Mouse (Mus musculus): ENCODE measurements around the gene Msmp. TPM values are rescaled to one million over a fixed set of nuclear protein-coding genes. Genes with fewer than 3 reads are reported as not detected.

Msmp gene
- polyA plus RNA-seq, 1 experiment from 2014 or later: 0.63 TPM

DNA sequence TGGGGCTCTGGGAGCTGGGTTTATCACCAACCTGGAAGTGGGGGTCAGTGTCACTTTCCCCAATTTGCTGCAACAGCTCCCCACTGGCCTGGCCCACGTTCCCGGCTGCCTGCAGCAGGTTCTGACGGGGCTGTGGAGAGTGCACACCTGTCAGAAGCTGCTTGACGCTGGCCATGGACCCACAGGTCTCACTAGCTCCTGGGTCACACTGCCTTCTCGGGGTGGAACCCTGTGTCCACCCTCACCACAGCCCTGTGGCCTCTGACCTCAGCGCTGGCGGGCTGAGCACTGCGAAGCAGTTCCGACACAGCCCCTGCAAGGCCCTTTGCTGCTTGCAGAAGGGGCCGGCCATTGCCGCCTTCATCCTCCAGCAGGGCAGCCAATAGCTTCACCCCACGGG, 35.2 kb downstream of the Msmp start:
- Histone ChIP-seq H3K27me3 (ENCODE audit: control insufficient read depth, insufficient read depth, low read length) (no peaks in the 10 kb centered on the region), H3K9me3 (ENCODE audit: control insufficient read depth, low read length) (no peaks in the 10 kb centered on the region), H3K4me1 (ENCODE audit: control insufficient read depth, insufficient read depth, low read length) (no peaks in the 10 kb centered on the region), H3K4me3 (ENCODE audit: low read depth, low read length) (no peak overlapping the region), H3K9ac (ENCODE audit: low read length) (no peak overlapping the region), H3K36me3 (ENCODE audit: control insufficient read depth, insufficient read depth, low read length) (peaks cover 53% of the 10 kb centered on the region), H3K27ac (ENCODE audit: low read depth, low read length) (no peak overlapping the region), H3K4me2 (no peak overlapping the region)
- DNase-seq (ENCODE audit: low spot score, missing footprints) (no peak), ATAC-seq (ENCODE audit: low FRiP score) (no peak)
- WGBS: 93% methylated on average over 12 of the region's 12 CpGs

DNA sequence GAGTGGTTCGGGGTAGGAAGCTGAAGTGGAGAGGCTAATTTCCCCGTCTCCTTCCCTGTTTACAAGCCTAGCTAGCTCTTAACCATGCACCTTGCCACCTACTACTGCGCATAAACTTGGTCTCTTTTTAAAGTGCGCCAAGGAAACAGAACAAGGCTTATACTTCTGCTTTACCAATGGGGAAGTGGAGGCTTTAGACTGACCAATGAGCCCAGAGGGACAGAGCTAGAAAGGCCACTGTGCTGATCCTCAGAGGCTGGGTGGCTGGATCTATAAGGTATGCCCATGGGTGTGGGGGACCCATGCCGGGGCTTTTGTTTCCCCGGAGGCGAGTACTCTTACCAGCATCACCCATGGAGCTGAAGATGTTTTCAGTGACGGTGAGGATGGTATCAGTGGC, 37.1 kb downstream of the Msmp start:
- H3K4me3 ChIP-seq (ENCODE audit: low read depth, low read length): no peak overlapping the region
- H3K36me3 ChIP-seq (ENCODE audit: control insufficient read depth, insufficient read depth, low read length): peaks cover 45% of the 10 kb centered on the region
- no peak overlapping the region for H3K4me2 ChIP-seq
- 89% methylated on average over 8 of the region's 8 CpGs for WGBS
- no peaks in the 10 kb centered on the region for H3K9me3 ChIP-seq (ENCODE audit: control insufficient read depth, low read length)
- no peaks in the 10 kb centered on the region for H3K4me1 ChIP-seq (ENCODE audit: control insufficient read depth, insufficient read depth, low read length)
- no peaks in the 10 kb centered on the region for H3K27me3 ChIP-seq (ENCODE audit: control insufficient read depth, insufficient read depth, low read length)
- H3K27ac ChIP-seq (ENCODE audit: low read depth, low read length): no peak overlapping the region
- no peak overlapping the region for H3K9ac ChIP-seq (ENCODE audit: low read length)
- DNase-seq (ENCODE audit: low spot score, missing footprints): no peak
- no peak for ATAC-seq (ENCODE audit: low FRiP score)

- Histone ChIP-seq H3K27ac (ENCODE audit: low read depth, low read length) (no peak overlapping the region), H3K9ac (ENCODE audit: low read length) (no peak overlapping the region), H3K36me3 (ENCODE audit: control insufficient read depth, insufficient read depth, low read length) (peaks cover 43% of the 10 kb centered on the region), H3K4me2 (no peak overlapping the region), H3K9me3 (ENCODE audit: control insufficient read depth, low read length) (no peaks in the 10 kb centered on the region), H3K4me1 (ENCODE audit: control insufficient read depth, insufficient read depth, low read length) (no peaks in the 10 kb centered on the region), H3K27me3 (ENCODE audit: control insufficient read depth, insufficient read depth, low read length) (no peaks in the 10 kb centered on the region), H3K4me3 (ENCODE audit: low read depth, low read length) (no peak overlapping the region)
- ATAC-seq (ENCODE audit: low FRiP score): no peak
- no peak for DNase-seq (ENCODE audit: low spot score, missing footprints)
- 92% methylated on average over 12 of the region's 12 CpGs for WGBS
Observed at GRCm38 (mm10) chr4:43546375-43547047, 37.8 kb downstream of the Msmp start.

DNA sequence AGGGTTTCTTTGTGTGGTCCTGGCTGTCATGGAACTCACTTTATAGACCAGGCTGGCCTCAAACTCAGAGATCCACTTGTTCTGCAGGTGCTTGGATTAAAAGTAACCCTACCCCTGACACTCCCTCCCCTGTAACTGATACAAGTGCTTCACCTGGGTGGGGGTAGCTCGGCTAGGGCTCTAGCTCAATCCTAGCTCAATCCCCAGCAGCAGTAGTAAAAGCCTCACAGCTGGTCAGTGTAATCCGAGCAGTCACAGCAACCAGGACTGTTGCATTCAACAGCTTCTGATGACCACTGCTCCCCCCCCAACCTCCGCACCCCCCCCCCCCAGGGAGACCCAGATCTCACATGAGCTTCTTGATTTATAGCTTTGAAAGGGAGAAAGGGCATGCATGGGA, 42.2 kb downstream of the Msmp start:
- no peak overlapping the region for H3K4me3 ChIP-seq (ENCODE audit: low read depth, low read length)
- peaks cover 41% of the 10 kb centered on the region for H3K36me3 ChIP-seq (ENCODE audit: control insufficient read depth, insufficient read depth, low read length)
- no peaks in the 10 kb centered on the region for H3K9me3 ChIP-seq (ENCODE audit: control insufficient read depth, low read length)
- H3K4me1 ChIP-seq (ENCODE audit: control insufficient read depth, insufficient read depth, low read length): no peaks in the 10 kb centered on the region
- 73% methylated on average over 3 of the region's 3 CpGs for WGBS
- H3K27me3 ChIP-seq (ENCODE audit: control insufficient read depth, insufficient read depth, low read length): no peaks in the 10 kb centered on the region
- no peak overlapping the region for H3K4me2 ChIP-seq
- DNase-seq (ENCODE audit: low spot score, missing footprints): no peak
- no peak overlapping the region for H3K27ac ChIP-seq (ENCODE audit: low read depth, low read length)
- no peak overlapping the region for H3K9ac ChIP-seq (ENCODE audit: low read length)
- ATAC-seq (ENCODE audit: low FRiP score): no peak

GRCm38 (mm10) chr4:43536031-43536430, 48.3 kb downstream of the Msmp start:
- Histone ChIP-seq H3K4me1 (ENCODE audit: control insufficient read depth, insufficient read depth, low read length) (no peaks in the 10 kb centered on the region), H3K9ac (ENCODE audit: low read length) (no peak overlapping the region), H3K27ac (ENCODE audit: low read depth, low read length) (no peak overlapping the region), H3K36me3 (ENCODE audit: control insufficient read depth, insufficient read depth, low read length) (peaks cover 45% of the 10 kb centered on the region), H3K9me3 (ENCODE audit: control insufficient read depth, low read length) (no peaks in the 10 kb centered on the region), H3K4me2 (no peak overlapping the region), H3K4me3 (ENCODE audit: low read depth, low read length) (no peak overlapping the region), H3K27me3 (ENCODE audit: control insufficient read depth, insufficient read depth, low read length) (no peaks in the 10 kb centered on the region)
- no peak for DNase-seq (ENCODE audit: low spot score, missing footprints)
- ATAC-seq (ENCODE audit: low FRiP score): no peak
- WGBS: 97% methylated on average over 9 of the region's 9 CpGs

- H3K9me3 ChIP-seq (ENCODE audit: control insufficient read depth, low read length): no peaks in the 10 kb centered on the region
- H3K36me3 ChIP-seq (ENCODE audit: control insufficient read depth, insufficient read depth, low read length): peaks cover 45% of the 10 kb centered on the region
- ATAC-seq (ENCODE audit: low FRiP score) (no peak), DNase-seq (ENCODE audit: low spot score, missing footprints) (no peak)
- no peaks in the 10 kb centered on the region for H3K4me1 ChIP-seq (ENCODE audit: control insufficient read depth, insufficient read depth, low read length)
- H3K27ac ChIP-seq (ENCODE audit: low read depth, low read length): no peak overlapping the region
- H3K4me3 ChIP-seq (ENCODE audit: low read depth, low read length): no peak overlapping the region
- H3K27me3 ChIP-seq (ENCODE audit: control insufficient read depth, insufficient read depth, low read length): no peaks in the 10 kb centered on the region
- H3K4me2 ChIP-seq: no peak overlapping the region
- 97% methylated on average over 8 of the region's 8 CpGs for WGBS
- no peak overlapping the region for H3K9ac ChIP-seq (ENCODE audit: low read length)
Observed at GRCm38 (mm10) chr4:43535628-43536027, 48.7 kb downstream of the Msmp start.

GRCm38 (mm10) chr4:43533270-43533669, 51.0 kb downstream of the Msmp start:
- H3K27ac ChIP-seq (ENCODE audit: low read depth, low read length): no peak overlapping the region
- peaks cover 30% of the 10 kb centered on the region for H3K36me3 ChIP-seq (ENCODE audit: control insufficient read depth, insufficient read depth, low read length)
- H3K9ac ChIP-seq (ENCODE audit: low read length): no peak overlapping the region

More at GRCm38 (mm10) chr4:43533270-43533669, 51.0 kb downstream of the Msmp start:
- H3K27me3 ChIP-seq (ENCODE audit: control insufficient read depth, insufficient read depth, low read length): no peaks in the 10 kb centered on the region
- DNase-seq (ENCODE audit: low spot score, missing footprints) (no peak), ATAC-seq (ENCODE audit: low FRiP score) (no peak)
- H3K4me2 ChIP-seq: no peak overlapping the region
- no peaks in the 10 kb centered on the region for H3K9me3 ChIP-seq (ENCODE audit: control insufficient read depth, low read length)
- WGBS: 95% methylated on average over 9 of the region's 9 CpGs
- H3K4me1 ChIP-seq (ENCODE audit: control insufficient read depth, insufficient read depth, low read length): no peaks in the 10 kb centered on the region
- no peak overlapping the region for H3K4me3 ChIP-seq (ENCODE audit: low read depth, low read length)

Small RNA genes lying within 50 kb of the gene (microRNA-seq; reads per million reads assigned to microRNA genes)
- gene Gm25262: not detected

Other genes with a start within 250 kb of the Msmp start
- 13.7 TPM in 2 replicates for gene Rusc2, start 202.5 kb downstream of the Msmp start, polyA plus RNA-seq (2014; fragmentation: Nextera tagmentation; extraction: Ambion mirVana)
- gene Fam166b, start 155.4 kb downstream of the Msmp start, polyA plus RNA-seq (2014; fragmentation: Nextera tagmentation; extraction: Ambion mirVana): 0.54 and 0.59 TPM in 2 replicates
- gene Tesk1, start 142.6 kb downstream of the Msmp start, polyA plus RNA-seq (2014; fragmentation: Nextera tagmentation; extraction: Ambion mirVana): 7.2 and 7.3 TPM in 2 replicates
- 2.9 and 3.4 TPM in 2 replicates for gene Cd72, start 129.9 kb downstream of the Msmp start, polyA plus RNA-seq (2014; fragmentation: Nextera tagmentation; extraction: Ambion mirVana)
- gene Sit1, start 100.8 kb downstream of the Msmp start, polyA plus RNA-seq (2014; fragmentation: Nextera tagmentation; extraction: Ambion mirVana): not detected in 2 replicates
- gene Ccdc107, start 91.6 kb downstream of the Msmp start, polyA plus RNA-seq (2014; fragmentation: Nextera tagmentation; extraction: Ambion mirVana): 45.8 and 48.8 TPM in 2 replicates
- 32.4 and 40.2 TPM in 2 replicates for gene Arhgef39, start 84.8 kb downstream of the Msmp start, polyA plus RNA-seq (2014; fragmentation: Nextera tagmentation; extraction: Ambion mirVana)
- 0.07 TPM in 1 of 2 replicates, not detected in the other for gene Car9, start 77.5 kb downstream of the Msmp start, polyA plus RNA-seq (2014; fragmentation: Nextera tagmentation; extraction: Ambion mirVana)
- 44.0 and 51.8 TPM in 2 replicates for gene Tpm2, start 60.7 kb downstream of the Msmp start, polyA plus RNA-seq (2014; fragmentation: Nextera tagmentation; extraction: Ambion mirVana)
- 46.4 and 54.5 TPM in 2 replicates for gene Creb3, start 22.2 kb downstream of the Msmp start, polyA plus RNA-seq (2014; fragmentation: Nextera tagmentation; extraction: Ambion mirVana)
- 38.4 and 40.4 TPM in 2 replicates for gene Tln1, start 21.8 kb downstream of the Msmp start, polyA plus RNA-seq (2014; fragmentation: Nextera tagmentation; extraction: Ambion mirVana)
- gene Rgp1, start 5.8 kb downstream of the Msmp start, polyA plus RNA-seq (2014; fragmentation: Nextera tagmentation; extraction: Ambion mirVana): 22.0 and 25.2 TPM in 2 replicates
- gene Gba2, start 5.6 kb downstream of the Msmp start, polyA plus RNA-seq (2014; fragmentation: Nextera tagmentation; extraction: Ambion mirVana): 24.5 and 26.1 TPM in 2 replicates
- gene Npr2, start 47.4 kb upstream of the Msmp start, polyA plus RNA-seq (2014; fragmentation: Nextera tagmentation; extraction: Ambion mirVana): 14.0 and 15.5 TPM in 2 replicates
- gene Spag8, start 69.1 kb upstream of the Msmp start, polyA plus RNA-seq (2014; fragmentation: Nextera tagmentation; extraction: Ambion mirVana): 2.9 and 3.4 TPM in 2 replicates
- 70.0 and 72.9 TPM in 2 replicates for gene Hint2, start 72.0 kb upstream of the Msmp start, polyA plus RNA-seq (2014; fragmentation: Nextera tagmentation; extraction: Ambion mirVana)
- gene Tmem8b, start 84.5 kb upstream of the Msmp start, polyA plus RNA-seq (2014; fragmentation: Nextera tagmentation; extraction: Ambion mirVana): 4.4 and 4.5 TPM in 2 replicates
- 2.4 and 2.5 TPM in 2 replicates for gene Fam221b, start 84.7 kb upstream of the Msmp start, polyA plus RNA-seq (2014; fragmentation: Nextera tagmentation; extraction: Ambion mirVana)
- not detected in 2 replicates for gene Olfr70, start 116.3 kb upstream of the Msmp start, polyA plus RNA-seq (2014; fragmentation: Nextera tagmentation; extraction: Ambion mirVana)
- not detected in 2 replicates for gene Olfr71, start 125.8 kb upstream of the Msmp start, polyA plus RNA-seq (2014; fragmentation: Nextera tagmentation; extraction: Ambion mirVana)
- 0.11 and 0.25 TPM in 2 replicates for gene Hrct1, start 142.7 kb upstream of the Msmp start, polyA plus RNA-seq (2014; fragmentation: Nextera tagmentation; extraction: Ambion mirVana)
- 0.04 TPM in 1 of 2 replicates, not detected in the other for gene Spaar, start 145.5 kb upstream of the Msmp start, polyA plus RNA-seq (2014; fragmentation: Nextera tagmentation; extraction: Ambion mirVana)
- gene Olfr159, start 186.5 kb upstream of the Msmp start, polyA plus RNA-seq (2014; fragmentation: Nextera tagmentation; extraction: Ambion mirVana): not detected in 2 replicates
- not detected in 2 replicates for gene Olfr156, start 239.4 kb upstream of the Msmp start, polyA plus RNA-seq (2014; fragmentation: Nextera tagmentation; extraction: Ambion mirVana)